Mouse (Mus musculus) olfactory bulb, adult 2 months (tissue): ENCODE data around the gene Sncg. TPM values are rescaled to one million over a fixed set of nuclear protein-coding genes. Genes with fewer than 3 reads are reported as not detected.
"Not testable (repeated sequence)": the region's sequence is repeated elsewhere in the genome, so short reads cannot be mapped to it uniquely, and the experiment has no call there.

ENCODE experiments used
- H3K27ac ChIP-seq: fragments of 200-500 bp; 2 replicates; pipeline ENCODE4 v1.5.1; 2012; ENCODE audit warnings: low read depth, low read length; ENCODE audit not compliant: insufficient read depth
- H3K4me1 ChIP-seq: fragments of 200-500 bp; 2 replicates; pipeline ENCODE4 v1.6.1; 2012; ENCODE audit warnings: low read length; ENCODE audit not compliant: control insufficient read depth, insufficient read depth
- H3K4me3 ChIP-seq: fragments of 200-500 bp; 2 replicates; pipeline ENCODE4 v1.5.1; 2012; ENCODE audit warnings: mild to moderate bottlenecking, low read depth, low read length, moderate library complexity; ENCODE audit not compliant: insufficient read depth
- CTCF ChIP-seq: fragments of 200-500 bp; IDR thresholded peaks from 2 replicates; pipeline ENCODE4 v1.5.1; 2012; ENCODE audit warnings: low read depth, mild to moderate bottlenecking, low read length, moderate library complexity; ENCODE audit not compliant: insufficient read depth
- POLR2A ChIP-seq: fragments of 200-500 bp; IDR thresholded peaks from 2 replicates; pipeline ENCODE4 v1.6.1; 2012; ENCODE audit warnings: mild to moderate bottlenecking, low read depth, low read length, moderate library complexity; ENCODE audit not compliant: insufficient read depth
- WGBS: fragments of 180-500 bp; shearing (Covaris S2); methylation state at CpG from one replicate; pipeline ENCODE4 v1.1.7; 2018; 5-methylcytosine and 5-hydroxymethylcytosine counted together
- polyA plus RNA-seq: library from polyadenylated mRNA; stranded (reverse); fragments of >200 nt; gene quantifications from 2 replicates; pipeline ENCODE4 v1.2.4, GENCODE M21; 2012; ENCODE audit warnings: low replicate concordance; ENCODE audit not compliant: missing spikeins, insufficient read depth, insufficient read length

Sncg gene
- not detected in 2 replicates for polyA plus RNA-seq

- H3K4me3 ChIP-seq = no peak within 1 kb of the TSS
- 61% methylated on average over 10 of the region's 10 CpGs for WGBS
- TF ChIP-seq CTCF = no peak
- TF ChIP-seq POLR2A = no peak
- no peak within 1 kb of the TSS for H3K27ac ChIP-seq
- H3K4me1 ChIP-seq = peaks cover 7% of the 10 kb centered on the region
Measured at GRCm38 (mm10) chr14:34374577-34374976, at the start of gene Sncg. Sncg (minus strand) TSS chr14:34374789.

- TF ChIP-seq POLR2A (no peak), CTCF (no peak)
- no peaks in the 10 kb centered on the region for H3K4me1 ChIP-seq
- H3K27ac ChIP-seq = no peak overlapping the region
- no peak overlapping the region for H3K4me3 ChIP-seq
- 94% methylated on average over 1 of the region's 1 CpGs for WGBS
Measured at GRCm38 (mm10) chr14:34421078-34421477, 46.5 kb upstream of the Sncg start.

DNA sequence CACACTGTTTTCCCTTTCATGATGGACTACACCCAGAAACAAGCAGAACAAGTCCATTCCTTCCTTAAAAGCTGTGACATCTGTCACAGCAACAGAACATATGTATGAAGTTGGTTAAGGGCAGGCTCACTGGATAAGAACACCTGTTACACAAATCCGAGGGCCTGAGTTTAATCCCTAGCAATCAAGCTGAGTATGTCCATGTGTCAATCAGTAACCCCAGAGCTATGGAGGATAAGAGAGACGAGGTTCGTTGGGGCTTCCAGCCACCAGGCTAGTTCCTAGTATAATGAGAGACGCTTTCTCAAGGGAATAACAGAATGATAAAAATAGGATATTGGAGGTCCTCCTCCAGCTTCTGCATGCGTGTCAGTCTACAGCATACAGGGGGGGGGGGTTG is 42.9 kb upstream of the Sncg start:
- WGBS = 88% methylated on average over 5 of the region's 5 CpGs

GRCm38 (mm10) chr14:34416946-34417345 is 42.4 kb upstream of the Sncg start:
- not testable (repeated sequence) for H3K27ac ChIP-seq, H3K4me1 ChIP-seq, H3K4me3 ChIP-seq
- 97% methylated on average over 4 of the region's 4 CpGs for WGBS

More for the DNA sequence above, 42.9 kb upstream of the Sncg start:
- H3K4me3 ChIP-seq = no peak overlapping the region
- H3K27ac ChIP-seq = no peak overlapping the region
- H3K4me1 ChIP-seq = no peaks in the 10 kb centered on the region
- no peak for TF ChIP-seq POLR2A
- TF ChIP-seq CTCF = no peak

DNA sequence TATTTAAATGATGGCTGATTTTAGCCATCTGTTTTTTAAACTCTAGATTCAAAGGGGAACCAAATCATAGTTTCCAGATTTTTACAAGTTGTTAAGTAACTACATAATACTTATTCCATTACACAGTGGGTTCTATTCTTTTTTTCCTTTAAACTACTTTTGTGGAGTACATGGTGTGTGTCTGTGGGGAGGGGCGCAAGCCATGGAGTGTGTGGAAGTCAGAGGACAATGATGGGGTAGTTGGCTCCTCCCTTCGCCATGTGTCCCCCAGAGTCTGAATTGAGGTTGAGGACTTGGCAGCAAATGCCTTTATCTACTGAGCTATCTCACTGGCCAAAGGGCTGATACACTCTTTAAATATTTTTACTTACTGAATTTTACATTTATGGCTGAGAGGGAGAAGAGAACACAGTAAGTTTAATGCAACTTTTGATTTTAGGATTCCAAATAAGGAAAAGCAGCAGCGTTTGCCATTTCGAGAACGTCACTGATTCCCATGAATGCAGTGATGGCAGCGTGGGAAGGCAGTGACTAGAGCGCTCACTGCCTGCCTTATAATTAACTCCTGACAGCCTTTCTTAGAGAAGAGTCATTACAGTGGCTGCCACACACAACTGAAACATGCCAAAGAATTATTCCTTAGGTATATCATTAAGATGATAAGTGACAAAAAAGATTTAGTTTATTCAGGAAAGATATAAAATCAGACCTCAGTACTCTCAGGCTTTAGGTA is 37.7 kb upstream of the Sncg start:
- WGBS = 36% methylated on average over 7 of the region's 7 CpGs
- TF ChIP-seq CTCF (no peak), POLR2A (no peak)
- Histone ChIP-seq H3K27ac (peak overlapping the region; percentile 31; the same call in 1 of the 2 replicates), H3K4me1 (peaks cover 2% of the 10 kb centered on the region), H3K4me3 (no peak overlapping the region)

DNA sequence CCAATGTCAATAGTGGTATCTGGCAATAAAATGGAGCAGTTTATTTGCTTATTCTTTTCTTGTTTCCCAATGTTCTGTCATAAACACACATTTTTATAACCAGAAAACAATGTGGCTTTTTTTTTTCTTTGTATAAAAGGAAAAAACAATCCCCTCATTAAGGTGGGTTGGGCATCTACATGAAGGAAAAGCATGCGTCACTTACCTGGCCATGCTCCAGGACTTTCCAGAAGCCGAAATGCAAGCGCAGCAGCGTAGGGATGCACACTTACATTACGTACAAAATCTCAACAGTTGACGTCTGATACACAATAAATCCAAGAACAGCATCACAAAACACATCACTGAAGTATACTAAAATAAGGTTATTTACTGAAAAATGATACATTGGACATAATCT is 36.1 kb upstream of the Sncg start:
- 91% methylated on average over 6 of the region's 6 CpGs for WGBS
- no peak overlapping the region for H3K4me3 ChIP-seq

GRCm38 (mm10) chr14:34403424-34403823 is 28.8 kb upstream of the Sncg start:
- WGBS = 96% methylated on average over 7 of the region's 7 CpGs
- Histone ChIP-seq H3K4me3 (no peak overlapping the region), H3K4me1 (no peaks in the 10 kb centered on the region), H3K27ac (no peak overlapping the region)
- no peak for TF ChIP-seq CTCF

More for the DNA sequence above, 36.1 kb upstream of the Sncg start:
- Histone ChIP-seq H3K27ac (no peak overlapping the region), H3K4me1 (peaks cover 2% of the 10 kb centered on the region)
- TF ChIP-seq CTCF = no peak
- TF ChIP-seq POLR2A = no peak

DNA sequence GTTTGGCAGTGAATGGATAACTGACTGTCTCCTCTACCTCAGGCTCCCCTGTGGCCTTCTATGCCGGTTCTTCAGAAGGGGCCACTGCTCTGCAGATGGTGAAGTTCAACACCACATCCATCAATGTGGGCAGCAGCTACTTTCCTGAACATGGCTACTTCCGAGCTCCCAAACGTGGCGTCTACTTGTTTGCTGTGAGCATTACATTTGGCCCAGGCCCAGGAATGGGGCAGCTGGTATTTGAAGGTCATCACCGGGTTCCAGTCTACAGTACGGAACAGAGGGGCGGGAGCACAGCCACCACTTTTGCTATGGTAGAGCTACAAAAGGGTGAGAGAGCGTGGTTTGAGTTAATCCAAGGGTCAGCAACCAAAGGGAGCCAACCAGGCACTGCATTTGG is 28.3 kb upstream of the Sncg start:
- WGBS = 80% methylated on average over 8 of the region's 8 CpGs
- Histone ChIP-seq H3K4me3 (no peak overlapping the region), H3K4me1 (no peaks in the 10 kb centered on the region), H3K27ac (no peak overlapping the region)
- TF ChIP-seq POLR2A = no peak
- TF ChIP-seq CTCF = no peak

DNA sequence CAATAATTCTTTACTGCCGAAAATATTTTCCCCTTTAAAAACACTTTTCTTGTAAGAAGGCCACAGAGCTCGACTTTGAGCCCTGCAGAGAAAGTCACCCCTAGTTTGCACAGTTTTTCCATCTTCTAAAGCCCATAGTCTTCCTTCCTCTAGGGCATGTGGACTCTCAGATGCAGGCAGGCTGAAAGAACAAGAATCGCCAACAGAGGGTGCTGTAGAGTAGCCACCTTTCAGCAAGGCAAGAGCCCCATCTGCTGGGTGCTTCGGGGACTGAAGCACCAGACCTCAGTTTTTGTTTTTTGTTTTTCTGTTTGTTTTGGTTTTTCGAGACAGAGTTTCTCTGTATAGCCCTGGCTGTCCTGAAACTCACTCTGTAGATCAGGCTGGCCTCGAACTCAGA is 26.5 kb upstream of the Sncg start:
- TF ChIP-seq CTCF = peak; percentile 98
- TF ChIP-seq POLR2A = no peak
- Histone ChIP-seq H3K4me1 (no peaks in the 10 kb centered on the region), H3K27ac (no peak overlapping the region), H3K4me3 (no peak overlapping the region)
- WGBS = 43% methylated on average over 6 of the region's 6 CpGs

DNA sequence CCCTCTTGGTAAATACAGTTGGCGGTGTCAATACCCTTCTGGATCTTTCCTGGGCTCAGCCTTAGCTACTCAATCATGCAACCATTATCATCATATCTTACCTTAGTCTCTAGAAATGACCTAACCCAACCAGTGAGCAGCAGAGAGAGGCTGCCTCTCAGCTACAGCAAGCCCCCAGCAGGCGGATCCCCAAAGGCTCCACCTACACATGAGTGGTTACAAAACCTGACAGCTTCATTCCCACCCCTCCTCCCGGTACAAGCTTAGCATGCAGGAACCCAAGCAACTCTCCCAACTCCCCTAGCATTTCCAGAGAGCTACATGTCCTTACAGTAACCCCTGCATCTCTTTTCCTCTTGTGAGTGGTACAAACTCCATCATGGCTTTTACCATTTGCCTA is 25.4 kb upstream of the Sncg start:
- no peaks in the 10 kb centered on the region for H3K4me1 ChIP-seq
- no peak overlapping the region for H3K4me3 ChIP-seq
- 72% methylated on average over 3 of the region's 3 CpGs for WGBS
- H3K27ac ChIP-seq = no peak overlapping the region
- TF ChIP-seq CTCF (no peak), POLR2A (no peak)

DNA sequence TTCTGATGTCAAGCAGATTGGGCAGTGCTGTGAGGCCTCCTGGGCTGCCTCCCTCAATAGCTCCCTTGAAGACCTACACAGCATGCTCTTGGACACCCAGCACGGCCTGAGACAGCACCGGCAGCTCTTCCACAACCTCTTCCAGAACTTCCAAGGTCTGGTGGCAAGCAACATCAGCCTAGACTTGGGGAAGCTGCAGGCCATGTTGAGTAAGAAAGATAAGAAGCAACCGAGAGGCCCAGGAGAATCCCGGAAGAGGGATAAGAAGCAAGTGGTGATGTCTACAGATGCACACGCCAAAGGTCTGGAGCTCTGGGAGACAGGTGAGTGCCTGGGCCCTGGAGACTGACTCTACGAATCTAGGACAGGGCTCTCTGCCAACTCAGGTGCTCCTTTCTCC is 24.7 kb upstream of the Sncg start:
- 94% methylated on average over 6 of the region's 6 CpGs for WGBS
- Histone ChIP-seq H3K4me1 (no peaks in the 10 kb centered on the region), H3K27ac (no peak overlapping the region), H3K4me3 (no peak overlapping the region)
- TF ChIP-seq POLR2A = no peak
- no peak for TF ChIP-seq CTCF
